25 mouse cellular contexts compared by ENCODE assay signal in genomic region chrX:108620886-108621285, GRCm38 (mm10). TPM values are rescaled to one million over a fixed set of nuclear protein-coding genes. Genes with fewer than 3 reads are reported as not detected.
"Had no signal": no experiment of that assay in that cellular context is flagged by ENCODE, and none has a peak within 500 bp of the region (broad histone marks: within the 10 kb centered on the region; RNA-seq: fewer than 3 reads in every experiment).

No protein-coding gene starts in this region.

- H3K27ac ChIP-seq: liver, embryonic 15.5 days; lung, embryonic 15.5 days; macrophage; midbrain, embryonic 12.5 days; midbrain, embryonic 15.5 days; neural tube, embryonic 12.5 days had no signal

- H3K9me3 ChIP-seq: liver, embryonic 15.5 days; lung, embryonic 15.5 days; midbrain, embryonic 12.5 days; midbrain, embryonic 15.5 days; neural tube, embryonic 12.5 days had no signal

- H3K36me3 ChIP-seq: liver, embryonic 15.5 days; lung, embryonic 15.5 days; midbrain, embryonic 12.5 days; midbrain, embryonic 15.5 days; neural tube, embryonic 12.5 days had no signal

- H3K4me1 ChIP-seq: liver, embryonic 15.5 days; lung, embryonic 15.5 days; megakaryocyte, embryonic 14.5 days; midbrain, embryonic 12.5 days; midbrain, embryonic 15.5 days; neural tube, embryonic 12.5 days had no signal

- H3K27me3 ChIP-seq: liver, embryonic 15.5 days; lung, embryonic 15.5 days; megakaryocyte, embryonic 14.5 days; midbrain, embryonic 12.5 days; midbrain, embryonic 15.5 days; neural tube, embryonic 12.5 days had no signal

- H3K4me3 ChIP-seq: liver, embryonic 15.5 days; lung, embryonic 15.5 days; megakaryocyte, embryonic 14.5 days; midbrain, embryonic 12.5 days; midbrain, embryonic 15.5 days; neural tube, embryonic 12.5 days had no signal

- H3K4me2 ChIP-seq: liver, embryonic 15.5 days; lung, embryonic 15.5 days; midbrain, embryonic 12.5 days; midbrain, embryonic 15.5 days; neural tube, embryonic 12.5 days had no signal

- DNase-seq: liver, postnatal 0 days; lung, adult 2 months; lung, postnatal 14 days; lung, postnatal 36 days; right cerebral cortex, postnatal 25 days; right cerebral cortex, postnatal 4 days; spleen, adult 18-20 months; thymus, adult 18-20 months; thymus, postnatal 14 days; thymus, postnatal 36 days had no signal

- H3K9ac ChIP-seq: liver, embryonic 15.5 days; liver, postnatal 0 days; lung, embryonic 15.5 days; midbrain, embryonic 12.5 days; midbrain, embryonic 15.5 days; neural tube, embryonic 12.5 days had no signal

- ATAC-seq: liver, postnatal 0 days; lung, postnatal 0 days; midbrain, embryonic 15.5 days had no signal

RNA-seq across cellular contexts. Expression of gene Gm379, which starts 43.8 kb away (rescaled TPM):
- total RNA-seq: megakaryocyte progenitor cell, adult 5-6 weeks; monocyte, adult 5-6 weeks; neutrophil, adult 5-6 weeks had no signal
- polyA plus RNA-seq: lung, adult 2 months; lung, embryonic 15.5 days; macrophage; midbrain, embryonic 12.5 days; midbrain, embryonic 15.5 days; neural tube, embryonic 12.5 days; neural tube, embryonic 14.5 days; stomach, embryonic 14.5 days; stomach, embryonic 16.5 days; thymus, postnatal 0 days had no signal
